ENCODE assay signal across 21 mouse cellular contexts in the genomic region with DNA sequence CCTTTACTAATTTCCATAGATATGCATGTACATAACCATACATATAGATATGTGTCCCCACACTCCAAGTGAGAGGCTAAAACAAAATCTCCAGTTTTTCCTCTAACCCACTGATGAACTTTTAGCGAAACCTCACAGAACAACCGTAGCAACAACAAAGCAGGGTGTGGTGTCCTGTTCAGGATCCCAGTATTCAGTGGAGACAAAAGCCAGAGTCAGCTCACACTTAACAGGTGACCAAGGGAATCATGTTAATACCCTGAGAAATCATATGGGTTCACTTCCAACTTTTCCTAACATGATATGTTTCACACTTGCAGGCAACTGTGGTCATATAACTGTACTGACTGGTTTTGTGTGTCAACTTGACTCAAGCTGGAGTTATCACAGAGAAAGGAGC. TPM values are rescaled to one million over a fixed set of nuclear protein-coding genes. Genes with fewer than 3 reads are reported as not detected.
DNase-seq lines count a peak whose midpoint lies in the region; TF ChIP-seq lines count a peak whose summit lies in the region.
"Had no signal": no experiment of that assay in that cellular context is flagged by ENCODE, and none has a peak within 500 bp of the region (broad histone marks: within the 10 kb centered on the region; RNA-seq: fewer than 3 reads in every experiment).

No protein-coding gene starts in this region.

- no peaks in the 10 kb centered on the region for H3K9me3 ChIP-seq in heart, embryonic 10.5 days
- H3K9me3 ChIP-seq: embryonic facial prominence, embryonic 13.5 days; embryonic facial prominence, embryonic 15.5 days; forebrain, embryonic 10.5 days; forebrain, embryonic 12.5 days had no signal

- no peak overlapping the region for H3K4me3 ChIP-seq in heart, embryonic 10.5 days
- H3K4me3 ChIP-seq in bone marrow macrophage, adult 2 months (ENCODE audit: insufficient read depth, low read length), result no peak overlapping the region
- H3K4me3 ChIP-seq in brown adipose tissue, adult 24 weeks (ENCODE audit: insufficient read depth, low read depth, low read length), result no peak overlapping the region
- H3K4me3 ChIP-seq: embryonic facial prominence, embryonic 13.5 days; embryonic facial prominence, embryonic 15.5 days; erythroblast, embryonic 14.5 days; forebrain, embryonic 10.5 days; forebrain, embryonic 12.5 days had no signal

- TF ChIP-seq CTCF in bone marrow macrophage, adult 2 months (IDR thresholded peaks at IDR 0.05; ENCODE audit: low read depth, low read length), result no peak

- DNase-seq in heart, adult 11 months, result peak; percentile 91
- no peak for DNase-seq in heart, embryonic 10.5 days (ENCODE audit: low spot score)
- DNase-seq in kidney, adult 18-20 months, result no peak
- no peak for DNase-seq in lung, adult 18-20 months
- DNase-seq: adrenal gland, adult 2 months; adrenal gland, postnatal 10 days; adrenal gland, postnatal 25 days; cerebellum, adult 11 months; cerebellum, adult 18-20 months; cerebellum, adult 8-10 months; cerebellum, adult 9-11 months; cerebellum, postnatal 14 days; cerebellum, postnatal 36 days; embryo, embryonic 11 days had no signal

- TF ChIP-seq POLR2A in bone marrow macrophage, adult 2 months (IDR thresholded peaks at IDR 0.05; ENCODE audit: borderline replicate concordance, low read depth, low read length), result no peak

- H3K4me1 ChIP-seq in heart, embryonic 10.5 days, result no peaks in the 10 kb centered on the region; the same call in 1 of the 2 replicates
- peaks cover 59% of the 10 kb centered on the region for H3K4me1 ChIP-seq in bone marrow macrophage, adult 2 months (ENCODE audit: control insufficient read depth, insufficient read depth, low read length)
- H3K4me1 ChIP-seq in brown adipose tissue, adult 24 weeks (ENCODE audit: control insufficient read depth, insufficient read depth, insufficient read length, low read length), result peaks cover 30% of the 10 kb centered on the region
- H3K4me1 ChIP-seq: embryonic facial prominence, embryonic 13.5 days; embryonic facial prominence, embryonic 15.5 days had no signal

- WGBS in heart, embryonic 10.5 days, result 73% methylated on average over 2 of the region's 2 CpGs

- no peaks in the 10 kb centered on the region for H3K36me3 ChIP-seq in heart, embryonic 10.5 days
- H3K36me3 ChIP-seq: embryonic facial prominence, embryonic 13.5 days; embryonic facial prominence, embryonic 15.5 days; forebrain, embryonic 10.5 days; forebrain, embryonic 12.5 days had no signal

- H3K27ac ChIP-seq in heart, embryonic 10.5 days, result no peak overlapping the region
- H3K27ac ChIP-seq in bone marrow macrophage, adult 2 months (ENCODE audit: insufficient read depth, low read depth, low read length), result peak overlapping the region; percentile 99
- peak overlapping the region; percentile 42 for H3K27ac ChIP-seq in brown adipose tissue, adult 24 weeks (replicated peaks; ENCODE audit: low read depth, low read length)
- H3K27ac ChIP-seq: embryonic facial prominence, embryonic 13.5 days; embryonic facial prominence, embryonic 15.5 days; forebrain, embryonic 10.5 days; forebrain, embryonic 12.5 days had no signal

- no peaks in the 10 kb centered on the region for H3K27me3 ChIP-seq in heart, embryonic 10.5 days (ENCODE audit: insufficient read depth, poor library complexity, severe bottlenecking)
- H3K27me3 ChIP-seq: embryonic facial prominence, embryonic 13.5 days; embryonic facial prominence, embryonic 15.5 days; forebrain, embryonic 12.5 days had no signal

RNA-seq across cellular contexts. Expression of gene S1pr1, which starts 27.1 kb away (rescaled TPM):
- 48.7 and 82.4 TPM in 2 replicates for polyA plus RNA-seq in heart, embryonic 10.5 days (2016; fragmentation: Nextera tagmentation; extraction: Ambion mirVana)
- polyA plus RNA-seq in bone marrow macrophage, adult 2 months (2012; ENCODE audit: insufficient read depth, insufficient read length, missing spikeins), result 48.7 and 58.0 TPM in 2 replicates
- polyA plus RNA-seq in brown adipose tissue, adult 24 weeks (2012; ENCODE audit: insufficient read depth, insufficient read length, missing spikeins), result 23.1 and 29.4 TPM in 2 replicates
- polyA plus RNA-seq: erythroblast, embryonic 14.5 days had no signal
